Mouse (Mus musculus): ENCODE results near the gene Gm49393. TPM values are rescaled to one million over a fixed set of nuclear protein-coding genes. Genes with fewer than 3 reads are reported as not detected.
A peak's percentile ranks its signal among the peaks of the same experiment; 100 is the strongest.
"Not testable (repeated sequence)": the region's sequence is repeated elsewhere in the genome, so short reads cannot be mapped to it uniquely, and the experiment has no call there.

The Gm49393 gene
- polyA plus RNA-seq (2015; fragmentation: Nextera tagmentation; extraction: Ambion mirVana), result not detected in 2 replicates

- not testable (repeated sequence) for H3K9me3 ChIP-seq (ENCODE audit: control insufficient read depth, low read length); H3K9ac ChIP-seq (ENCODE audit: low read depth, low read length); H3K27ac ChIP-seq (ENCODE audit: low read length); H3K27me3 ChIP-seq (replicated peaks; ENCODE audit: control insufficient read depth, insufficient read depth, low read length); ATAC-seq; H3K4me1 ChIP-seq (ENCODE audit: control insufficient read depth, insufficient read depth, low read length); H3K4me2 ChIP-seq (ENCODE audit: low read depth, low read length); H3K36me3 ChIP-seq (ENCODE audit: control insufficient read depth, insufficient read depth, low read length); H3K4me3 ChIP-seq (ENCODE audit: low read length)
- 73% methylated on average over 2 of the region's 2 CpGs for WGBS
These were observed at the start of gene Gm49393 for GRCm38 (mm10) chr13:60935490-60935889. Gene Gm49393 (minus strand): TSS chr13:60935590.

GRCm38 (mm10) chr13:60972319-60972718 lies 36.9 kb upstream of the Gm49393 start:
- H3K4me2 ChIP-seq (ENCODE audit: low read depth, low read length); H3K27me3 ChIP-seq (replicated peaks; ENCODE audit: control insufficient read depth, insufficient read depth, low read length); ATAC-seq; H3K27ac ChIP-seq (ENCODE audit: low read length); H3K4me3 ChIP-seq (ENCODE audit: low read length); H3K36me3 ChIP-seq (ENCODE audit: control insufficient read depth, insufficient read depth, low read length); H3K9me3 ChIP-seq (ENCODE audit: control insufficient read depth, low read length); H3K9ac ChIP-seq (ENCODE audit: low read depth, low read length); H3K4me1 ChIP-seq (ENCODE audit: control insufficient read depth, insufficient read depth, low read length): not testable (repeated sequence)
- 68% methylated on average over 4 of the region's 4 CpGs for WGBS

GRCm38 (mm10) chr13:60963985-60964384 lies 28.6 kb upstream of the Gm49393 start:
- H3K4me2 ChIP-seq (ENCODE audit: low read depth, low read length); H3K4me3 ChIP-seq (ENCODE audit: low read length); ATAC-seq; H3K27me3 ChIP-seq (replicated peaks; ENCODE audit: control insufficient read depth, insufficient read depth, low read length); H3K27ac ChIP-seq (ENCODE audit: low read length); H3K4me1 ChIP-seq (ENCODE audit: control insufficient read depth, insufficient read depth, low read length); H3K36me3 ChIP-seq (ENCODE audit: control insufficient read depth, insufficient read depth, low read length); H3K9me3 ChIP-seq (ENCODE audit: control insufficient read depth, low read length); H3K9ac ChIP-seq (ENCODE audit: low read depth, low read length): not testable (repeated sequence)
- WGBS, result 32% methylated on average over 5 of the region's 5 CpGs

GRCm38 (mm10) chr13:60961706-60962105 lies 26.3 kb upstream of the Gm49393 start:
- Histone ChIP-seq H3K4me2 (ENCODE audit: low read depth, low read length) (no peak overlapping the region), H3K27me3 (replicated peaks; ENCODE audit: control insufficient read depth, insufficient read depth, low read length) (no peaks in the 10 kb centered on the region), H3K4me3 (ENCODE audit: low read length) (no peak overlapping the region), H3K36me3 (ENCODE audit: control insufficient read depth, insufficient read depth, low read length) (no peaks in the 10 kb centered on the region), H3K9ac (ENCODE audit: low read depth, low read length) (no peak overlapping the region), H3K9me3 (ENCODE audit: control insufficient read depth, low read length) (no peaks in the 10 kb centered on the region), H3K27ac (ENCODE audit: low read length) (no peak overlapping the region), H3K4me1 (ENCODE audit: control insufficient read depth, insufficient read depth, low read length) (no peaks in the 10 kb centered on the region)
- WGBS, result 67% methylated on average over 5 of the region's 5 CpGs
- ATAC-seq, result no peak

GRCm38 (mm10) chr13:60941884-60942283 lies 6.5 kb upstream of the Gm49393 start, which contains the start of gene Tpbpa:
Gene Tpbpa (minus strand): TSS chr13:60941984.
- WGBS, result 72% methylated on average over 3 of the region's 3 CpGs
- H3K36me3 ChIP-seq (ENCODE audit: control insufficient read depth, insufficient read depth, low read length); H3K9ac ChIP-seq (ENCODE audit: low read depth, low read length); H3K4me3 ChIP-seq (ENCODE audit: low read length); ATAC-seq; H3K4me2 ChIP-seq (ENCODE audit: low read depth, low read length); H3K27ac ChIP-seq (ENCODE audit: low read length); H3K27me3 ChIP-seq (replicated peaks; ENCODE audit: control insufficient read depth, insufficient read depth, low read length); H3K9me3 ChIP-seq (ENCODE audit: control insufficient read depth, low read length); H3K4me1 ChIP-seq (ENCODE audit: control insufficient read depth, insufficient read depth, low read length): not testable (repeated sequence)

GRCm38 (mm10) chr13:60936500-60936901 lies 1.1 kb upstream of the Gm49393 start, which contains the start of the genes Gm49391 and Ctla2a:
Gene Gm49391 (minus strand): TSS chr13:60936571.
Gene Ctla2a (minus strand): TSS chr13:60936625.
- Histone ChIP-seq H3K4me1 (ENCODE audit: control insufficient read depth, insufficient read depth, low read length) (no peaks in the 10 kb centered on the region), H3K9ac (ENCODE audit: low read depth, low read length) (no peak within 1 kb of the TSS), H3K9me3 (ENCODE audit: control insufficient read depth, low read length) (no peaks in the 10 kb centered on the region), H3K4me3 (ENCODE audit: low read length) (no peak within 1 kb of the TSS), H3K4me2 (ENCODE audit: low read depth, low read length) (no peak within 1 kb of the TSS), H3K36me3 (ENCODE audit: control insufficient read depth, insufficient read depth, low read length) (no peaks in the 10 kb centered on the region), H3K27me3 (replicated peaks; ENCODE audit: control insufficient read depth, insufficient read depth, low read length) (no peaks in the 10 kb centered on the region), H3K27ac (ENCODE audit: low read length) (no peak within 1 kb of the TSS)
- 56% methylated on average over 5 of the region's 5 CpGs for WGBS
- peak; percentile 58 for ATAC-seq

GRCm38 (mm10) chr13:60904780-60905179 lies 30.6 kb downstream of the Gm49393 start, which contains the start of gene Tpbpb:
Gene Tpbpb (minus strand): TSS chr13:60904880.
- WGBS, result 85% methylated on average over 2 of the region's 2 CpGs
- not testable (repeated sequence) for ATAC-seq; H3K4me2 ChIP-seq (ENCODE audit: low read depth, low read length)

GRCm38 (mm10) chr13:60897328-60897727 lies 38.1 kb downstream of the Gm49393 start, which contains the start of gene Ctla2b:
Gene Ctla2b (minus strand): TSS chr13:60897447.
- no peak within 1 kb of the TSS for H3K4me2 ChIP-seq (ENCODE audit: low read depth, low read length)
- peak; percentile 80 for ATAC-seq
- H3K27me3 ChIP-seq (replicated peaks; ENCODE audit: control insufficient read depth, insufficient read depth, low read length), result no peaks in the 10 kb centered on the region
- H3K4me1 ChIP-seq (ENCODE audit: control insufficient read depth, insufficient read depth, low read length), result no peaks in the 10 kb centered on the region
- no peak within 1 kb of the TSS for H3K9ac ChIP-seq (ENCODE audit: low read depth, low read length)
- no peaks in the 10 kb centered on the region for H3K9me3 ChIP-seq (ENCODE audit: control insufficient read depth, low read length)
- no peak within 1 kb of the TSS; the same call in 1 of the 2 replicates for H3K27ac ChIP-seq (ENCODE audit: low read length)
- H3K36me3 ChIP-seq (ENCODE audit: control insufficient read depth, insufficient read depth, low read length), result no peaks in the 10 kb centered on the region
- WGBS, result 54% methylated on average over 3 of the region's 3 CpGs
- no peak within 1 kb of the TSS for H3K4me3 ChIP-seq (ENCODE audit: low read length)

More at GRCm38 (mm10) chr13:60904780-60905179, 30.6 kb downstream of the Gm49393 start, which contains the start of gene Tpbpb:
- not testable (repeated sequence) for H3K9me3 ChIP-seq (ENCODE audit: control insufficient read depth, low read length); H3K9ac ChIP-seq (ENCODE audit: low read depth, low read length); H3K36me3 ChIP-seq (ENCODE audit: control insufficient read depth, insufficient read depth, low read length); H3K4me1 ChIP-seq (ENCODE audit: control insufficient read depth, insufficient read depth, low read length); H3K27me3 ChIP-seq (replicated peaks; ENCODE audit: control insufficient read depth, insufficient read depth, low read length); H3K27ac ChIP-seq (ENCODE audit: low read length); H3K4me3 ChIP-seq (ENCODE audit: low read length)

- H3K4me2 ChIP-seq (ENCODE audit: low read depth, low read length); H3K4me1 ChIP-seq (ENCODE audit: control insufficient read depth, insufficient read depth, low read length); ATAC-seq; H3K4me3 ChIP-seq (ENCODE audit: low read length); H3K9me3 ChIP-seq (ENCODE audit: control insufficient read depth, low read length); H3K9ac ChIP-seq (ENCODE audit: low read depth, low read length); H3K27me3 ChIP-seq (replicated peaks; ENCODE audit: control insufficient read depth, insufficient read depth, low read length); H3K27ac ChIP-seq (ENCODE audit: low read length); H3K36me3 ChIP-seq (ENCODE audit: control insufficient read depth, insufficient read depth, low read length): not testable (repeated sequence)
- 93% methylated on average over 7 of the region's 8 CpGs for WGBS
These were observed 38.6 kb downstream of the Gm49393 start, which contains the start of gene Gm49392 for GRCm38 (mm10) chr13:60896794-60897193. Gene Gm49392 (minus strand): TSS chr13:60896894.

All from intestine, embryonic 16.5 days (tissue).